Mouse (Mus musculus): Measurements from ENCODE around the gene Slc25a54.

Gene Slc25a54

DNA sequence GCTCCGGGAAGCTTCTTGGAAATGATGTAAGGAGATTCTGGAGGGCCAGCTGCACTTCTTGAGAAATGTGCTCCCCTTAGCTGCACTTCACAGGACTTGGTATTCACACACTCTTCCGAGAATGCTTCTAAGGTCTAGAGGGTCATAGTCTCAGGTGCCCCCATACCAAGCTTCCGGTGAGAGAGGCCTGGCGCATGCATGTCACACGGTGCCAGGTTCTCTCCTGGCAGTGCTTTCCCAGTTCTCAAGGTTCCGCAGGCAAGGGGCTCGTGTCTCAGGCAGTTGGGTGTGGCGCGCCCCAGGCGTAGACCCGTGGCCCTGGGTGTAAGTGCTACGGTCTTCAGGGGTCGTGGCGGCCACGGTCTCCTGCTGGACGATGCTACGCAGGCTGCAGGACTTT lies at the start of gene Slc25a54:
TSS of gene Slc25a54 (plus strand) at position 301 of the 400 bp plus-strand sequence.
- in situ Hi-C loops (cut with MboI, MseI), result no loop called here

DNA sequence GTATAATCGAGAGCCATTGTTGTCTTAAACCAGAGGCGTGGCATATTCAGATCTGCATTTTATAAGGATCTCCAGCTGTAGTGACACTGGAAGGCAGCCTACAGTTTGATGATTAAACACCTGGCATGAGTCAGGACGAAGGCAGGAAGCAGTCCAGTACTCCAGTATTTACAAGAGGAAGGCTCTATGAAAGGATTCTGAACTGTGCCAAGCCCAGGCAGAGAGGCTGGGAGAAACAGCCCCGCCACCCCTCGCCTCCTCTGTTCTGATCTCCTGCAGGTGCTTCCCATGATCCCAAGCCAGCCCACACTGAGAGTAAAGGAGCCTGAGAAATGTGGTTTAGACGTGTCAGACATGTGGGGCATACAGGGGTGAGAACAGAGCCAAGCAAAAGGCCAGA lies 49.5 kb upstream of the Slc25a54 start:
- in situ Hi-C loops (cut with MboI, MseI), result no loop called here

DNA sequence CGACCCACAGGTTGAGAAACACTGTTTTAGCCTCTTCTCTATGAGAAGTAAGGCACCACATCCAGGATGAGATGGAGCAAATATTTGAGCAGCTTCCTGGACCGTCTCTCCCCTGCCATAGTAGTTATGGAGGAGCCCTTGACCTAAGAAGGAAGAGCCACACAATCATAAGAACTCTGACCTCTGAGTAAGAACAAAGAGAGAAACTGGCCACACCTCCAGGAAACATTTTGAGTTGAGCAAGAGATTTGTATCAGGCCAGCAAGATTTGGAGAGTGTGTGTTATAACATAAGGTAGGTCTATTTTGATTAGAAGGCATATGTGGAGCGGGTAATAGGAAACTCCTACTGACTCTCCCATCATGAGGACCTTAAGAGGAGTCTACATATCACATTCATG lies 48.6 kb upstream of the Slc25a54 start:
- in situ Hi-C loops (cut with MboI, MseI), result no loop called here

GRCm38 (mm10) chr3:109032306-109032705 lies 48.0 kb upstream of the Slc25a54 start:
- in situ Hi-C loops (cut with MboI, MseI), result no loop called here

DNA sequence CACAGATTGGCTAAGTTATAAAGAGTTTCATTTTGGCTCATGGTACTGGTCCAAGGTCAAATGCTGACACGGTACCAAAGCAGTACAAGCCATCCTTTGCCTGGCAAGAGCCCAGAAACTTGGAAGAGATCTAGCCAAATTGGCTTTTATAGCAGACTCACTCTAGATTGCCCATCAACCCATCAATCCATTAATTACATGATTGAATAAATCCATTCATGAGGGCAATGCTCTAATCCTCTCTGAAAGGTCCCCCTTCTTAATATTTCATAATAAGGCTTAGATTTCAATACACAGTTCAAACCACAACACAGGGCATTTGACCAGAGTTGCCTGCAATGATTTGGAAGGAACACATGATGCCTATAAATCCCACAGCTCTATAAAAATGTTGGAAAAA lies 45.9 kb upstream of the Slc25a54 start:
- in situ Hi-C loops (cut with MboI, MseI), result no loop called here

- in situ Hi-C loops (cut with MboI, MseI), result no loop called here
Measured at GRCm38 (mm10) chr3:109040908-109041307, 39.4 kb upstream of the Slc25a54 start.

GRCm38 (mm10) chr3:109043395-109043794 lies 36.9 kb upstream of the Slc25a54 start:
- in situ Hi-C loops (cut with MboI, MseI), result no loop called here

DNA sequence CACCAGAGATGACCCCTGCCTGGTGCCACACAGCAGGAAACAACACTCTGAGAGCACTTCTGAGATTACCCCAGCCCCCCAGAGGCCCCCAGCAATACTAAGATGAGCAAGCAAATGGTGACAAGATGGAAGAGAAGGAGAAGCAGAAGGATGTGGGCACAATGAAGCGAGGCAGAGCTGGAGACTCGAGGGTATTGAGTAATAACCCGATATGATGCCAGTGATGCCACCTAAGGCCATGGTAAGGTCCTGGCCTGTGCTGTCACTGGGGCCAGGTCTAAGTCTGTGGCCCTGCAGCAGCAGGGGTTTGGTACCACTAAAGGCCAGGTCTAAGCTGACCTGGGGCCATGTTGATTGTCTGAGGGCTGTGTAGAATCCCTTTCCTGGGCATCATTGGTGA lies 33.8 kb upstream of the Slc25a54 start:
- in situ Hi-C loops (cut with MboI, MseI), result no loop called here

GRCm38 (mm10) chr3:109047707-109048283 lies 32.5 kb upstream of the Slc25a54 start:
- in situ Hi-C loops (cut with MboI, MseI), result no loop called here

DNA sequence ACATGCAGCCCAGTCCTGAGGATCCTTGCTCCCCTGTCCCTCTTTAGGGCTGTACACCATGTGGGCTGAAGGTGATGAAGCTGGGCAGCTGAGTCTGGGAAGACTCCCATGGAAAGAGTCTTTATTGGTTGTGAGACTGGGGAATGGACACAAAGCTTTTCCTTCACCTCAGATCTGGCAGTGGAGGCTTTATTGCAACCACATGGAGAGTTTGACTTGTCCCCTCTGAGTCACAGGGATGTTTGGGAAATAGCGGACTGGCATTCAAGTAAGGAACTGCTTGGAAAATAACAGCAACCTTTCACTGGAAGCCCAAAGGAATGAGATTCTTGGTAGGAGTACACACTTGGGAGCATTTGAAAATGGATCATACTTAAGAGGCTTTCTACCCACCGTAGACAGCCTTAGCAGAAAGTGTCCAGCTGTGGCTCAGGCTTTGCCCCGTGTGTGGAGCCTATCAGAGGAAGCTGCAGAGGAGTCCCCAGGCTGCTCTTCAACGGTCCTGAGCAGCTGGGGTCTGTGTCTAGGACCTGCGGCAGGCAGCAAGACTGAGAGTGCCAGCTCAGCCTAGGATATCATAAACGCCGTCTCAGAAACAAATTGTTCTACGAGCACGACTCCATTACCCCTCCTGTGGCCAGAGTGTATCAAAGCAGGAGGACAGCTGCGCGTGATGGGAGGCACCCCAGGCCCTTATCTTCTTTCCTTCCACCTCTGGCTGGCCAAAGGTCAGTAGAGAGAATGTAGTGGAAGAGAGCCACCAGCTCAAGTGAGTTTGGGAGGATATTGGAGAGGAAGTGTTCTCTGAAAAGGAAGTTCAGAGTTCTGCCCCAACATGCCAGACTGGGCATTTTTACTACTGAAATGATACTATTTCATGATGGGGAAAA lies 29.0 kb upstream of the Slc25a54 start:
- in situ Hi-C loops (cut with MboI, MseI), result no loop called here

DNA sequence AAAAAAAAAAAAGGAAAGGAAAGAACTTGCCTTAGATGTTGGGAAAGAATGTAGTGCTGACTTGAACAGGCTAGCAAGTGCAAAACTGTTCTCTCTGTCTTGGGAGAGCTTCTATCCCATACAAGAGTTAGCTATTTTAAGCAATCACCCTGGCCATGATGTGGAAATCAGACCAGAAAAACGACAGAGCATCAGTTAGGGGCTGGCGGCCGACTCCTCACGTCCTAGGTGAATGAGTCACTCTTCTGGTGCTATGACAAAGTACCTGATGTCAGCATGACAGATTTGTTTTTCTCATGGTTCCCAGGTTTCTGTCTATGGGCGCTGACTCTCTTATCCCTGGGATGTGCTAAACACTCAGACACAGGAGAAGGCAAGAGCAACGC lies 28.3 kb upstream of the Slc25a54 start:
- in situ Hi-C loops (cut with MboI, MseI), result no loop called here

GRCm38 (mm10) chr3:109059903-109060302 lies 20.4 kb upstream of the Slc25a54 start:
- in situ Hi-C loops (cut with MboI, MseI), result loop anchor here (5.0 kb wide), 1 partner anchor 38 kb away; no protein-coding TSS in a partner anchor

DNA sequence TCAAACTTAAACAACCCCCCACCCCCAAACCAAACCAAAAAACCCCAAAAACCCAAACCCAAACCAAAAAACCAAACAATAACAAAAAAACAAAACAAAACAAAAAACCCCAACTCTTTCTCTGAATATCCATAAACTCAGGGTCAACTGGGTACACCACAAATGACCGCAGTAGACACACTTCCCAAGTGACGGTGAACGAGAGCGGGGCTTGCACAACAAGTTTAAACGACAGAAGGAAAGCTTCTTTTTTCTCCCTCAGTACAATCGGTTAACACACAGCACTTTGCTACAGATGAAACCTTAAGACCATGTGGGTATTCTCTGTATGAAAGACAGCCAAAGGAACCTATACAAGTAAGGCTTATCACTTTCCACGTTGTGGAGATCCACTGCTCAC lies 17.9 kb upstream of the Slc25a54 start:
- in situ Hi-C loops (cut with MboI, MseI), result loop anchor here (5.0 kb wide), 1 partner anchor 40 kb away; no protein-coding TSS in a partner anchor

GRCm38 (mm10) chr3:109062989-109063388 lies 17.3 kb upstream of the Slc25a54 start:
- in situ Hi-C loops (cut with MboI, MseI), result loop anchor here (5.0 kb wide), 1 partner anchor 41 kb away; no protein-coding TSS in a partner anchor

DNA sequence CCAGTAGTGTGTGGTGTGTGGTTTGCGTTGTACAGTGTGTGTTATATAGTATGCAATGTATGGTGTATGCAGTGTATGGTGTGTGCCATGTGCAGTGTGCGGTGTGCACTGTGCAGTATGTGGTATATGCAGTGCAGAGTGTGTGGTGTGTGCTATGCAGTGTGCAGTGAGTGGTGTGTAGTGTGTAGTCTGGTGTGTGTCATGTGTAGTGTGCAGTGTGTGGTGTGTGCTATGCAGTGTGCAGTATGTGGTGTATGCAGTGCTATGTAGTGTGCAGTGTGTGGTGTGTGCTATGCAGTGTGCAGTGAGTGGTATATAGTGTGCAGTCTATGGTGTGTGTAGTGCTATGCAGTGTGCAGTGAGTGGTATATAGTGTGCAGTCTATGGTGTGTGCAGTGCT lies 4.1 kb downstream of the Slc25a54 start:
- in situ Hi-C loops (cut with MboI, MseI), result no loop called here

- in situ Hi-C loops (cut with MboI, MseI), result no loop called here
Measured at GRCm38 (mm10) chr3:109088460-109088859, 8.2 kb downstream of the Slc25a54 start.

DNA sequence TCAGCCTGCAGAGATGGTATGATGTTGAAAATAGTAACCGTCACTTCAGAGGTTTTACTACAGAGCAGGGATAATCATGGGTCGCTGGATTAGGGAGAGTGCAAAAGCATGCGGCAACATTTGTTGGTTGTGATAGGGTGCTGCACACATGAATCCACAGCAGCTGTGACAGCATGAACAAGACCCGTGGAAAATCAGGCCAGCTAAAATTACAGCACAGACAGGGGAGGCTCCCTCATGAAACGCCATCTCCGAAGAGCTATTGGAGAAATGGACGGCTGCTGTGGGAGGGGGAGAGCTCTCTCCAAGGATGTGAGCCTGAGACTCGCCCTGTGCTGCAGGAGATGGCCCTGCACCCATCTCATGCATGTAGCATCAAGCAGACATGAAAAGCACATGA lies 24.4 kb downstream of the Slc25a54 start:
- in situ Hi-C loops (cut with MboI, MseI), result no loop called here

GRCm38 (mm10) chr3:109117136-109117535 lies 36.9 kb downstream of the Slc25a54 start:
- in situ Hi-C loops (cut with MboI, MseI), result loop anchor here (5.0 kb wide), 1 partner anchor 35 kb away; no protein-coding TSS in a partner anchor

GRCm38 (mm10) chr3:109119562-109119961 lies 39.3 kb downstream of the Slc25a54 start:
- in situ Hi-C loops (cut with MboI, MseI), result loop anchor here (5.0 kb wide), 1 partner anchor 33 kb away; no protein-coding TSS in a partner anchor

GRCm38 (mm10) chr3:109119973-109120372 lies 39.7 kb downstream of the Slc25a54 start:
- in situ Hi-C loops (cut with MboI, MseI), result loop anchor here (5.0 kb wide), 1 partner anchor 32 kb away; no protein-coding TSS in a partner anchor

GRCm38 (mm10) chr3:109122641-109123530 lies 42.6 kb downstream of the Slc25a54 start, which contains the start of gene Slc25a24:
Slc25a24 (plus strand) TSS chr3:109123149.
- in situ Hi-C loops (cut with MboI, MseI), result no loop called here

Measured in T-helper 1 cell (primary cell).